ENCODE assay signal across 9 mouse cellular contexts in genomic region chr7:35185889-35186569, GRCm38 (mm10). TPM values are rescaled to one million over a fixed set of nuclear protein-coding genes. Genes with fewer than 3 reads are reported as not detected.
DNase-seq lines count a peak whose midpoint lies in the region; ATAC-seq and TF ChIP-seq lines count a peak whose summit lies in the region.
"Had no signal": no experiment of that assay in that cellular context is flagged by ENCODE, and none has a peak within 500 bp of the region (broad histone marks: within the 10 kb centered on the region; RNA-seq: fewer than 3 reads in every experiment).

Gene Slc7a10 (plus strand): TSS chr7:35186385.

- H3K4me2 ChIP-seq in lung, embryonic 15.5 days, result peak within 1 kb of the TSS; percentile 63
- H3K4me2 ChIP-seq in midbrain, embryonic 15.5 days, result peak within 1 kb of the TSS; percentile 56

- no peak within 1 kb of the TSS for H3K27ac ChIP-seq in cerebellum, adult 2 months (ENCODE audit: insufficient read depth, low read length)
- no peak within 1 kb of the TSS for H3K27ac ChIP-seq in lung, embryonic 15.5 days
- H3K27ac ChIP-seq in midbrain, embryonic 15.5 days, result no peak within 1 kb of the TSS

- TF ChIP-seq CTCF in cerebellum, adult 2 months (IDR thresholded peaks at IDR 0.05; ENCODE audit: borderline replicate concordance, insufficient read depth, low read depth, low read length), result no peak

- no peaks in the 10 kb centered on the region for H3K36me3 ChIP-seq in lung, embryonic 15.5 days
- H3K36me3 ChIP-seq in midbrain, embryonic 15.5 days (replicated peaks), result no peaks in the 10 kb centered on the region

- peak within 1 kb of the TSS; percentile 12 for H3K4me3 ChIP-seq in cerebellum, adult 2 months (replicated peaks; ENCODE audit: insufficient read depth, low read depth, low read length)
- peak within 1 kb of the TSS; percentile 34 for H3K4me3 ChIP-seq in lung, embryonic 15.5 days
- H3K4me3 ChIP-seq in midbrain, embryonic 15.5 days, result peak within 1 kb of the TSS; percentile 32
- H3K4me3 ChIP-seq: erythroblast, embryonic 14.5 days had no signal

- ATAC-seq in lung, embryonic 15.5 days (ENCODE audit: borderline replicate concordance, extremely low read depth, low FRiP score, low TSS enrichment), result no peak; the same call in 1 of the 2 replicates
- ATAC-seq in midbrain, embryonic 15.5 days (replicated peaks), result peak; percentile 43
- ATAC-seq in megakaryocyte progenitor cell, adult 5-6 weeks (replicated peaks; ENCODE audit: poor library complexity), result no peak

- no peak for DNase-seq in cerebellum, adult 2 months
- DNase-seq in cerebellum, adult 11 months, result no peak
- DNase-seq in lung, postnatal 14 days, result no peak
- no peak for DNase-seq in layer of hippocampus, postnatal 14 days (ENCODE audit: low spot score in 2 of 2)
- no peak for DNase-seq in frontal cortex, postnatal 36 days (ENCODE audit: low spot score in 2 of 2)

- H3K4me1 ChIP-seq in cerebellum, adult 2 months (ENCODE audit: control insufficient read depth, insufficient read depth, low read length), result no peaks in the 10 kb centered on the region
- H3K4me1 ChIP-seq in lung, embryonic 15.5 days, result peaks cover 17% of the 10 kb centered on the region
- peaks cover 17% of the 10 kb centered on the region for H3K4me1 ChIP-seq in midbrain, embryonic 15.5 days

- H3K9ac ChIP-seq in lung, embryonic 15.5 days, result 0 out of 2 replicates have a peak within 1 kb of the TSS, but pooled peaks have one; percentile 2
- H3K9ac ChIP-seq in midbrain, embryonic 15.5 days, result peak within 1 kb of the TSS; percentile 25; the same call in 1 of the 2 replicates

- 2% methylated on average over 43 of the region's 43 CpGs for WGBS in cerebellum, adult 2 months
- 2% methylated on average over 39 of the region's 43 CpGs for WGBS in lung, embryonic 15.5 days
- under 1% methylated on average over 43 of the region's 43 CpGs for WGBS in midbrain, embryonic 15.5 days

- no peaks in the 10 kb centered on the region; the same call in 1 of the 2 replicates for H3K27me3 ChIP-seq in cerebellum, adult 2 months (ENCODE audit: control insufficient read depth, insufficient read depth, low read length)
- peaks cover 38% of the 10 kb centered on the region for H3K27me3 ChIP-seq in lung, embryonic 15.5 days
- H3K27me3 ChIP-seq in midbrain, embryonic 15.5 days (replicated peaks), result peaks cover 46% of the 10 kb centered on the region

- no peaks in the 10 kb centered on the region for H3K9me3 ChIP-seq in lung, embryonic 15.5 days
- no peaks in the 10 kb centered on the region for H3K9me3 ChIP-seq in midbrain, embryonic 15.5 days

- TF ChIP-seq POLR2A in cerebellum, adult 2 months (IDR thresholded peaks at IDR 0.05; ENCODE audit: borderline replicate concordance, insufficient read depth, low read length), result no peak

RNA-seq across cellular contexts. Expression of gene Slc7a10, which starts in this region (rescaled TPM):
- polyA plus RNA-seq in cerebellum, adult 2 months (2012; rRNA removed), result 91.3 and 100 TPM in 2 replicates
- polyA plus RNA-seq in lung, embryonic 15.5 days (2015; fragmentation: Nextera tagmentation; extraction: Ambion mirVana), result 2.3 and 3.4 TPM in 2 replicates
- total RNA-seq in layer of hippocampus, postnatal 14 days (2021), result 10 to 100 TPM; 54.5 to 63.4 TPM
- 9.7 and 12.2 TPM in 2 replicates for polyA plus RNA-seq in midbrain, embryonic 15.5 days (2015; fragmentation: Nextera tagmentation; extraction: Ambion mirVana)
- total RNA-seq in megakaryocyte progenitor cell, adult 5-6 weeks (2015), result not detected in 2 replicates
- total RNA-seq in megakaryocyte progenitor cell, adult 5-6 weeks (2017), result not detected in 2 replicates
- polyA plus RNA-seq: erythroblast, embryonic 14.5 days had no signal

Comparison
In these comparisons a context has a peak if more than half of its experiments do, and no peak if none do; other contexts are left out.
1. RNA of gene Slc7a10 (total RNA-seq): 54.5 to 63.4 TPM in layer of hippocampus, postnatal 14 days; not detected in megakaryocyte progenitor cell, adult 5-6 weeks; every median in the first group is over 10 times any median in the second.
2. Peak in every context shown above with its lines, with median percentiles within 50 percentile points of each other: H3K4me3 ChIP-seq.